Mouse (Mus musculus): ENCODE data around the gene Oscar. TPM values are rescaled to one million over a fixed set of nuclear protein-coding genes. Genes with fewer than 3 reads are reported as not detected.
A peak's percentile ranks its signal among the peaks of the same experiment; 100 is the strongest.

Gene Oscar
- polyA plus RNA-seq, 1 experiment: not detected

DNA sequence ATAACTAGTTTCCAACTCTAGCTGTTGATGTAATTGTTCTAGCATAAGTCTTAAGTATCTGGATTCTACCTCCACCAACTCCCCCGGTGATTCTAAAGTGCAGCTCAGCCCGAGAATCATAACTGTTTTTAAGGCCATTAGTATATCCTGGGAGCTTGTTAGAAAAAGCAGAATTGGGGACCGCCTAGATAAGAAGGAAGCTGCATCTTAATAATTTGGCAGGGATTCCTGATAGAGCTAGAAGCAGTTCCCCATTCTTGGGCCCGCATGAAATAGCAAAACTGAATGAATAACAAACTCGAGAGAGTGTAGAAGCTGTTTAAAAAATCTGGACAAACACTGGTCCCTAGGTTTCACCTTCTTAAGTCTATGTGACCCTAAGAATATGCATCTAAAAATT lies 27.5 kb upstream of the Oscar start:
- Histone ChIP-seq H3K36me3 (ENCODE audit: control insufficient read depth, insufficient read depth, low read length, poor library complexity, severe bottlenecking) (peaks cover 30% of the 10 kb centered on the region), H3K4me3 (ENCODE audit: low read depth, low read length) (no peak overlapping the region)

GRCm38 (mm10) chr7:3630478-3630815 lies 14.5 kb upstream of the Oscar start:
- Histone ChIP-seq H3K27me3 (ENCODE audit: control insufficient read depth, insufficient read depth, low read length, poor library complexity, severe bottlenecking) (no peaks in the 10 kb centered on the region), H3K9me3 (replicated peaks; ENCODE audit: control insufficient read depth, insufficient read depth, low read length, poor library complexity, severe bottlenecking) (no peaks in the 10 kb centered on the region), H3K27ac (ENCODE audit: insufficient read depth, low read length) (no peak overlapping the region), H3K4me3 (ENCODE audit: low read depth, low read length) (peak overlapping the region; percentile 95), H3K9ac (ENCODE audit: low read depth, poor library complexity, severe bottlenecking) (peak overlapping the region; percentile 71), H3K4me1 (ENCODE audit: control insufficient read depth, insufficient read depth, low read length) (no peaks in the 10 kb centered on the region), H3K36me3 (ENCODE audit: control insufficient read depth, insufficient read depth, low read length, poor library complexity, severe bottlenecking) (peaks cover 25% of the 10 kb centered on the region)
- TF ChIP-seq EP300 (IDR thresholded peaks at IDR 0.05; ENCODE audit: insufficient read depth, low read depth, low read length) (no peak), CTCF (IDR thresholded peaks at IDR 0.05; ENCODE audit: low read depth, low read length) (no peak), POLR2A (IDR thresholded peaks at IDR 0.05; ENCODE audit: insufficient read depth, low read length) (no peak)

More for the DNA sequence above, 27.5 kb upstream of the Oscar start:
- H3K27me3 ChIP-seq (ENCODE audit: control insufficient read depth, insufficient read depth, low read length, poor library complexity, severe bottlenecking): no peaks in the 10 kb centered on the region
- no peaks in the 10 kb centered on the region for H3K9me3 ChIP-seq (replicated peaks; ENCODE audit: control insufficient read depth, insufficient read depth, low read length, poor library complexity, severe bottlenecking)
- no peak overlapping the region for H3K27ac ChIP-seq (ENCODE audit: insufficient read depth, low read length)
- no peak for TF ChIP-seq EP300 (IDR thresholded peaks at IDR 0.05; ENCODE audit: insufficient read depth, low read depth, low read length)
- no peak overlapping the region for H3K9ac ChIP-seq (ENCODE audit: low read depth, poor library complexity, severe bottlenecking)
- no peaks in the 10 kb centered on the region for H3K4me1 ChIP-seq (ENCODE audit: control insufficient read depth, insufficient read depth, low read length)

- H3K9ac ChIP-seq (ENCODE audit: low read depth, poor library complexity, severe bottlenecking): peak within 1 kb of the TSS; percentile 71
- H3K36me3 ChIP-seq (ENCODE audit: control insufficient read depth, insufficient read depth, low read length, poor library complexity, severe bottlenecking): peaks cover 24% of the 10 kb centered on the region
- H3K4me1 ChIP-seq (ENCODE audit: control insufficient read depth, insufficient read depth, low read length): no peaks in the 10 kb centered on the region
- H3K9me3 ChIP-seq (replicated peaks; ENCODE audit: control insufficient read depth, insufficient read depth, low read length, poor library complexity, severe bottlenecking): no peaks in the 10 kb centered on the region
- H3K4me3 ChIP-seq (ENCODE audit: low read depth, low read length): peak within 1 kb of the TSS; percentile 95
- TF ChIP-seq CTCF (IDR thresholded peaks at IDR 0.05; ENCODE audit: low read depth, low read length) (no peak), EP300 (IDR thresholded peaks at IDR 0.05; ENCODE audit: insufficient read depth, low read depth, low read length) (0 out of 2 replicates have a peak, but pooled peaks have one; percentile 23)
- no peaks in the 10 kb centered on the region for H3K27me3 ChIP-seq (ENCODE audit: control insufficient read depth, insufficient read depth, low read length, poor library complexity, severe bottlenecking)
- no peak within 1 kb of the TSS for H3K27ac ChIP-seq (ENCODE audit: insufficient read depth, low read length)
Measured at GRCm38 (mm10) chr7:3629543-3630477, 13.9 kb upstream of the Oscar start, which contains the start of the genes Tfpt and Prpf31. Gene Tfpt, minus strand, starts transcription at chr7:3629929. Gene Prpf31, plus strand, starts transcription at chr7:3629985.

GRCm38 (mm10) chr7:3629030-3629429 lies 13.1 kb upstream of the Oscar start:
- Histone ChIP-seq H3K36me3 (ENCODE audit: control insufficient read depth, insufficient read depth, low read length, poor library complexity, severe bottlenecking) (peaks cover 23% of the 10 kb centered on the region), H3K4me1 (ENCODE audit: control insufficient read depth, insufficient read depth, low read length) (no peaks in the 10 kb centered on the region), H3K4me3 (ENCODE audit: low read depth, low read length) (peak overlapping the region; percentile 95), H3K9me3 (replicated peaks; ENCODE audit: control insufficient read depth, insufficient read depth, low read length, poor library complexity, severe bottlenecking) (no peaks in the 10 kb centered on the region), H3K9ac (ENCODE audit: low read depth, poor library complexity, severe bottlenecking) (peak overlapping the region; percentile 71), H3K27ac (ENCODE audit: insufficient read depth, low read length) (no peak overlapping the region), H3K27me3 (ENCODE audit: control insufficient read depth, insufficient read depth, low read length, poor library complexity, severe bottlenecking) (no peaks in the 10 kb centered on the region)
- TF ChIP-seq EP300 (IDR thresholded peaks at IDR 0.05; ENCODE audit: insufficient read depth, low read depth, low read length) (no peak), CTCF (IDR thresholded peaks at IDR 0.05; ENCODE audit: low read depth, low read length) (no peak), POLR2A (IDR thresholded peaks at IDR 0.05; ENCODE audit: insufficient read depth, low read length) (no peak)

DNA sequence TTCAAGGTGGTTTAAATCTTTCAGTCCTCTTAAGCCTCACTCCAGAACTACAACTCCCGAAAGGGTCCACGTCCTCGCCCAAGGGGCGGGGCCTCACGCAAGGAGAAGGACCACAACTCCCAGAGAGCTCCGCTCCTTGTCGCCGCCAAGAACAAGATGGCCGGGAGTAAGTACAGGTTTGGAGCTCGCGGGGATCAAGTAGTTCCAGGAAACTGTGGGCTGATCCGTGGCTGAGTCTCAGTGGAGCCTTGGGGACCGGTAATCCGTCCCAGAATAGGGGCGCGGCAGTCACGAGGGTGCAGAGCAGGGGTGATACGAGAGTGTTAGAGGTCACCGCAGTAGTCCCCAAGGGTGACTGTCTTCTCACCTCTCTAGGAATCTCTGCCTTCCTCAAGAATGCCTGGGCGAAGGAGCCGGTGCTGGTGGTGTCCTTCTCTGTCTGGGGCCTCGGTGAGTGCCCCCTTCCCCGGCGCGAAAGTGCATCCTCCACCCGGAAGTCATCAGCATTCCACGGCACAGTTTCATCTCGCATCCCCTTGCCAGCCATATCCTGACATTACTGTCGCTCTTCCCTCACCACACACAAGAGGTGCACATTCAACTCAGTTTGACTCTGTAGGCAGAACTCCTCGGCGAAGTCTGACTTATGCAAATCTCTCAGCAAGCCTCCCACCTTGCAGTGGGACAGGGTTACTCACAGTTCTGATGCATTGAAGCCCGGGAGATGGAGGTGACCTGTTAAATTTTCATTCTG lies 1.5 kb upstream of the Oscar start, which contains the start of gene Ndufa3:
Ndufa3 (plus strand) TSS at position 132 of the 754 bp plus-strand sequence.
- Histone ChIP-seq H3K9ac (ENCODE audit: low read depth, poor library complexity, severe bottlenecking) (peak within 1 kb of the TSS; percentile 84), H3K9me3 (replicated peaks; ENCODE audit: control insufficient read depth, insufficient read depth, low read length, poor library complexity, severe bottlenecking) (no peaks in the 10 kb centered on the region), H3K4me3 (ENCODE audit: low read depth, low read length) (peak within 1 kb of the TSS; percentile 98), H3K4me1 (ENCODE audit: control insufficient read depth, insufficient read depth, low read length) (no peaks in the 10 kb centered on the region), H3K27ac (ENCODE audit: insufficient read depth, low read length) (no peak within 1 kb of the TSS), H3K36me3 (ENCODE audit: control insufficient read depth, insufficient read depth, low read length, poor library complexity, severe bottlenecking) (peaks cover 13% of the 10 kb centered on the region; the same call in 1 of the 2 replicates), H3K27me3 (ENCODE audit: control insufficient read depth, insufficient read depth, low read length, poor library complexity, severe bottlenecking) (no peaks in the 10 kb centered on the region)
- TF ChIP-seq EP300 (IDR thresholded peaks at IDR 0.05; ENCODE audit: insufficient read depth, low read depth, low read length) (no peak), POLR2A (IDR thresholded peaks at IDR 0.05; ENCODE audit: insufficient read depth, low read length) (peak; percentile 32)
